Mouse (Mus musculus) mouse embryonic stem cell (cell line): ENCODE results near the gene Hspd1.
"Not testable (repeated sequence)": the region's sequence is repeated elsewhere in the genome, so short reads cannot be mapped to it uniquely, and the experiment has no call there.

Experiments used
- in situ Hi-C, 2 experiments: fragments of 300-500 bp; cut with MboI; formaldehyde crosslinking; loops; 1 replicate in 1 of 2; 3 replicates in 1 of 2; pipeline ENCODE4 v1.14.3; 2019 to 2020; ENCODE audit warnings: low sequenced_read_pairs in 2 of 2, low pct_unique_long_range_greater_than_20kb in 1 of 2, mixed read lengths in 1 of 2; ENCODE audit not compliant: unreplicated experiment in 1 of 2

The Hspd1 gene

GRCm38 (mm10) chr1:55087932-55088610, at the start of gene Hspd1, which contains the start of gene Hspe1:
TSS of gene Hspd1 (minus strand) at chr1:55088243.
TSS of gene Hspe1 (plus strand) at chr1:55088132.
- in situ Hi-C loops = loop anchor here in 1 of 2 experiments (5.0 kb wide), 1 partner anchor 54 kb away; no protein-coding TSS in a partner anchor

GRCm38 (mm10) chr1:55135846-55136245, 47.8 kb upstream of the Hspd1 start:
- in situ Hi-C loops = no loop called here

DNA sequence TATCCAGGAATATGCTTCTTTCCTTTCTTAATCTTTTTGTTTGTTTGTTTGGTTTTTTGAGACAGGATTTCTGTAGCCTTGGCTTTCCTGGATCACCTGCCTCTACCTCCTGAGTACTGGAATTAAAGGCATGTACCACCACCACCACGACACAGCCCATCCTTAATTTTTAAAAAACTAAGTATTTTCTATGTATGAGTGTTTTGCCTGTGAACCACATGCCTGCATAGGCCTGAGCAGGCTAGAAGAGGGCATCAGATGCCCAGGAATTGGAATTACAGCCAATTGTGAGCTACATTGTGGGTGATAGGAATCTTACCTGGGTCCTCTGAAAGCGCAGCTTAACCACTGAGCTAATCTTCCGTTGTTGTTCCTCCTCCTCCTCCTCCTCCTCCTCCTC, 46.3 kb upstream of the Hspd1 start:
- in situ Hi-C loops = no loop called here

- in situ Hi-C loops = no loop called here
Observed at GRCm38 (mm10) chr1:55133173-55133572, 45.1 kb upstream of the Hspd1 start.

GRCm38 (mm10) chr1:55132308-55132707, 44.3 kb upstream of the Hspd1 start:
- in situ Hi-C loops = no loop called here

DNA sequence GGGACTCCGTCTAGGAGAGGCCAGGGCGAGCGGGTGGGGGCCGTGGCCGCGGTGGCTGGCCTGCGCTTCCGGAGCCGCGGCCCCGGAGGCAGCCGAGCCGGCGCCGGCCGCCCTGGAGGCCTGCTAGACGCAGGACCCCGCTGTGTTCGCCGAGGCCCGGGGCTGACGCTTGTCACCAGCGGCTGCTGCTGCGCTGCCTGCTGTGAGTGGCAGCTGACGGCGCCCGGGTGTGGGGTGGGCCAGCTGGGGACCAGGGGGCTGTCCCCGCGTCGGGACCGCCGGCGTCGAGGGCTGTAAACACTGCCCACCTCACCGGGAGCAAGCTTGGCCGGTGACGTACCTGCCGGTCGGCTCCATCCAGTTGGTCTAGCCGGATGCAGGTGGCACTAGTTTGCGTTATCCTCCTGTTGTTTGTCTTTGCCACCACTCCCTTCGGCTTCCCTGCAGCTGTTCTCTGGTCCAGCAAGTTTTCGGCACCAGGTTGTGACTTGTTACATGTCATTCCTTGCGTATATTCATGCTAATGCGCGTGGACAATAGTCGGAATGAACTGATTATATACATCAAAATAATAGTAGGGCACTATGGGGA, 43.5 kb upstream of the Hspd1 start:
- in situ Hi-C loops = no loop called here

DNA sequence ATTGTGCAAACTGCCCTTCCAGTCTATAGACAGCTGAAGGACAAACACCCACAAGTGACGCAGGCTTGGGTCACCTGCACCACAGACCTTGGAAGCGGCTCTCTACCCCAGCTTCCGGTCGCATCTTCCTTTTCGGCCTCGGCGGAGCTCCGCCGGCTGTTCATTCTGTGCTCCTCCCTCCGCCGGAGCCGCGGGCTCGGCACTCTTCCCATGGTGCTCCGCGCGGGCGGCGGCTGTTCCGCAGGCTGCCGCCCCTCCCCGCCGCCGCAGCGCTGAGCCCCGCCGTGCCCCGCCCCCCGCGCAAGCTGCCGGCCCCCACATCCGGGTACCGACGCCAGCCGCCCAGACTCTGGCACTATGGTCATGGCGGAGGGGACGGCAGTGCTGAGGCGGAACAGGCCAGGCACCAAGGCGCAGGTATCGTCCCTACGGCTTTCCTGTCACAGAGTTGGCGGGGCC, 42.9 kb upstream of the Hspd1 start, which contains the start of gene Mob4:
Mob4 (plus strand) TSS at position 289 of the 459 bp plus-strand sequence.
- in situ Hi-C loops = no loop called here

GRCm38 (mm10) chr1:55130190-55130916, 42.3 kb upstream of the Hspd1 start:
- in situ Hi-C loops = no loop called here

- in situ Hi-C loops = no loop called here
Observed at GRCm38 (mm10) chr1:55129716-55130115, 41.7 kb upstream of the Hspd1 start.

GRCm38 (mm10) chr1:55124136-55124535, 36.1 kb upstream of the Hspd1 start:
- in situ Hi-C loops = not testable (repeated sequence)

DNA sequence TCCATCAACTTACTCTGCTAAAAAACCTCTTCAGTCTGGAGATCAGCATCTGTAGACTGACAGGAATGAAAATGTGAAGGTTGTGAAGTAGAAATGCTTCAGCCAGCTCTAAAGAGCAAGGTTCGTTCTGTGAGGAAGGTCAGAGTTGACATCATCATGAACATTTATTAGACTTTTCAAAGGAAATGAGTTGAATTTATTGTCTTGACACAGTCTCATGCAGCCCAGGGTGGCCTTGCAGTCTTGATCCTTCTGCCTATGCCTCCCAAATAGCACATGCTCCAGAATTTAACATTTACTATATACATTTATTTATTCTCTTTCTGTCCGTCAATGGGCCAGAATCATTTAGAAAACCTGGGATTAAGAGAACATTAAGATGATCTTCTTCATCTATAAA, 35.5 kb upstream of the Hspd1 start:
- in situ Hi-C loops = no loop called here

DNA sequence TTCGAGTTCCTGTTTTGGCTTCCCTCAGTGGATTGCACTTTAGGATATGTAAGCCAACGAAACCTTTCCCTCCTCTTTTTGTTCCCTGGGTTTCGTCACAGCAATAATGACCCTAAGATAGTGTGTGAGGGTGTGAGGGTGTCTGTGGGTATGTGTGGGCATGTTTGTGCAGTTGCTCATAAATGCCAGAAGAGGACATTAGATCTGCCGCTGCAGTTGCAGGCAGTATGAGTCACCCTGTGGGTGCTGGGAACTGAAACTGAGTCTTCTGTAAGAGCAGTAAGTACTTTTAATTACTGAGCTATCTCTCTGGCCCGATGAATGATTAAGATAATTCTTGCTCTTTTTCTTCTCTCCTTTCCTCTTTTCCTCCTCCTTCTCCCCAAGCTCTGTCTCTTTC, 35.0 kb upstream of the Hspd1 start:
- in situ Hi-C loops = no loop called here

DNA sequence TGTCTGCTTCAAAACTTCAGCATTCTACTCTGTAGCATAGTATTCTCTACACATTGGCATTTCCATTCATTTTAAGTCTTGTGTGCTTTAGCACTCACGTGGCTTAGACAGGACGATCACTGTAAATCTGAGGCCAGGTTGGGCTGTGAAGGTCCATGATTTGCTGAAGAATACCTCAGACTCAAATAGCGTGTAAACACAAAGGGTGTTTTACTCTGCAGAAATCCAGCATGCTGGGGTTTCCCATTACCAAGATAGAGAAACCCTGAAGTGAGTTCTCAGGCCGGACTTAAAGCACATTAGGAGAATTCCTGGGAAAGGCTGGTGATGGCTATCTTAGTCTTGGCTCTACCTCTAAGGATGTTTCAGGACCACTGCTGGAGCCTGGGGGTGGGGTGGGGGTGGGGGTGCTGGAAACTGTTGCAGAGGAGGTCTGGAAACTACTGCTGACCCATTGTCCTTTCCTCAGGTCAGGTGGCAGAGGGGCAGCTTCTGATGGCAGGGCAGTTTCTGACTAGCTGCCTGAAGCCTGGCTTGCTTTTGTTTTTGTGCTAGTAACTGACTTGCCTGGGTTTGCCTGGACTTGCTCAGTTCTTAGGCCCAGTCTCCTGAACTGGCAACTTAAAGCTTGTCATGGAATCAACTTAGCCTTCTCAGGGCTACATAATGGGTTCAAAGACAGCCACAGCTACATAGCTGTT, 21.2 kb upstream of the Hspd1 start:
- in situ Hi-C loops = no loop called here

GRCm38 (mm10) chr1:55108473-55108872, 20.4 kb upstream of the Hspd1 start:
- in situ Hi-C loops = no loop called here

GRCm38 (mm10) chr1:55107644-55108043, 19.6 kb upstream of the Hspd1 start:
- in situ Hi-C loops = no loop called here

GRCm38 (mm10) chr1:55106919-55107585, 19.0 kb upstream of the Hspd1 start:
- in situ Hi-C loops = no loop called here

DNA sequence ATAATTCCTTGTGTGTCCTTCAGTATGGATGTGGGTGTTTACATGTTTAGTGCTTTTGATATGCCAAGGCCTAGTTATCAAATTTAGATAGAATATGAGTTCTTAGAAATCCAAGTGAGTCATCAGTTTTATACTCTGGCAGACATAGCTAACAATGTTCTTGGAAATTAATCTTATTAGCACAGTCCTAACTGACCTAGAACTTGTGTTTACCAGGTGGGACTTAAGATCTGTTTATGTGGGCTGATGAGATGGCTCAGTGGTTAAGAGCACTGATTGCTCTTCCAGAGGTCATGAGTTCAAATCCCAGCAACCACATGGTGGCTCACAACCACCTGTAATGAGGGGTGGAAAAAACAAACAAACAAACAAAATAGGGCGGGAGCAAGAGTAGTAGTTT, 4.4 kb upstream of the Hspd1 start:
- in situ Hi-C loops = no loop called here

- in situ Hi-C loops = no loop called here
Observed at GRCm38 (mm10) chr1:55092056-55092455, 4.0 kb upstream of the Hspd1 start.
